Mouse (Mus musculus): ENCODE data around the gene Gen1. TPM values are rescaled to one million over a fixed set of nuclear protein-coding genes. Genes with fewer than 3 reads are reported as not detected.

The Gen1 gene
- polyA plus RNA-seq, 2 experiments from 2014 or later, result 3.3 to 5.0 TPM

Other genes starting within 250 kb of the Gen1 start
- gene Kcns3, start 114.7 kb downstream of the Gen1 start, polyA plus RNA-seq (2017; shearing (Covaris generic)), result not detected
- gene Msgn1, start 56.8 kb downstream of the Gen1 start, polyA plus RNA-seq (2017; shearing (Covaris generic)), result not detected
- 100 to 1,000 TPM; 108 to 193 TPM for gene Smc6, start 85 bp upstream of the Gen1 start, polyA plus RNA-seq (2017; shearing (Covaris generic))
- gene Vsnl1, start 170.8 kb upstream of the Gen1 start, polyA plus RNA-seq (2017; shearing (Covaris generic)), result not detected
- under 1 TPM in 1 of 2 experiments, not detected in 1; 0.11 TPM for gene Rad51ap2, start 190.3 kb upstream of the Gen1 start, polyA plus RNA-seq (2017; shearing (Covaris generic))

Measured in activated CD4-positive, CD25-positive, alpha-beta regulatory T cell, adult 4 months (primary cell).